Mouse (Mus musculus) retina, embryonic 14.5 days (tissue): Measurements from ENCODE around the gene Gpatch2.

Experiments
- DNase-seq: peaks from one replicate; pipeline ENCODE4 v3.0.0-alpha.2; 2015; ENCODE audit warnings: low spot score

The Gpatch2 gene

DNA sequence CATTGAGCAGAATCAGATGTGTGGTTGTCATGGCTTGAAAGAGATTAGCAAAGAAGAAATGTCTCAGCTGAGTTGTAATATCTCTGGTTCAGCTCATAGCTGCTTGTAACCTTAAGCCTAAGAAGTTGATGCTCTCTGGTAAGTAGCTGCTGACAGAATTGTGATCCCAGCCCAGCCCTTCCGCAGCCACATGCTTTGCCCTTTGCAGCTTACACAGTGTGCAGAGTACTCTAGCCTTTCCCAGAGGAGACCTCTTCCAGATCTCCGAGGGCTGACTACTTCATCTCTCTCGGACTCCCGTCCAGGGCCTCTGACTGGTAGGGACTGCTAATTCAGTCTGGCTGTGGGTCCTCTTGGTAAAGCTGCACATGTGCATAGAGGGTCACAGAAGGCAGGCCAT, 92.0 kb downstream of the Gpatch2 start:
- no peak for DNase-seq

DNA sequence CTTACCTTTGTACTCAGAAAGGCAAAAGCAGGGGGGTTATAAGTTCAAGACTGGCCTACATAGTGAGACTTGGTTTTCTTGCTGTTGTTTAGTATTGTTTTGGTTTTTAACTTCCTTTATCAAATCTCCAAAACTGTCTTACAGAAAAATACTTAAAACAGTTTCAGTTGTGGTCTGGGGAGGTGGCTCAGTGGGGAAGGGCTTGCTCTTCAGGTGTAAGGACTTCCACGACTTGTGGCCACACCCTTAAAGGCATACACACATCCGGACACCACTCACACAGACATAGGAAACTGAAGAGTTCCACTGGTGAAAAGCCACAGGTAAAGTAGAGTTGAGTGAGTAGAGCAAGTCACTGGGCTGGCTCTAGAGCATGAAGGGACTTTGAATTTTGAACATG, 93.2 kb downstream of the Gpatch2 start:
- no peak for DNase-seq

DNA sequence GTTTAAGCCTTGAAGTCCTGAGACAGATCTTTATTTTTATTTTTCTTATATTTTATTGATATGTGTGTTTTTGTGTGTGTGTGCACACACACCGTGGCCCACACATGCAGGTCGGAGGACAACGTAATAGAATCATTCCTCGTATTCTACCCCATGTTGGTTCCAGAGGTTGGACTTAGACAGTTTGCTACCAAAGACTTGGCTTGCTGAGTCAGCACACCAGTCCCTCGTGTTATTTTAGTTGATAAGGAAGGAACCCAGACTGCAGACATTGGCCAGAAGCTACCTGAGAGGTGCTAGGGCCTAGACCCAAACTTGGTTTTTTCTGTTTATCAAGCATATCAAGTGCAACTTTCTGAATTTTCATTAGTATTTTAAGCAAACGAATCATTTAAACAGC, 95.8 kb downstream of the Gpatch2 start:
- no peak for DNase-seq

- DNase-seq = no peak
These were observed 98.0 kb downstream of the Gpatch2 start for GRCm38 (mm10) chr1:187313323-187313722.

DNA sequence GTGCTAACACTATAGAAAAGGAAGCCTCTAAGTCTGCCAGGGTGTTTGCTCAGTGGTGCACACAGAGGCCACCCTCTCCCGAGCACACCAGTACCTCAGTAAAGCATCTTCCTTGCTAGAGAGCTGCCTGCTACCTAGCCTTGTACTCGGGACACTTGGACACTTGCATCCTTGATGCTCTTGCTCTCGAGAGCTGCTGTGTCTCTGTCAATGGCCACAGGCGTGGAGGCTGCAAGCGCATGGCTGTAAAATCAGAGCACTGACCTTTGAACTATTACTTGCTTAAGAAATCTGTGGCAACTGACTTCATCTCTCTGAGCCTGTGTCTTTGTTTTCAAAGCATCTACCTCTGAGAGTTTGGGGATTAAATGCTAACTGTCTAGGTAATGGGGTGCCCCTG, 98.5 kb downstream of the Gpatch2 start:
- DNase-seq = no peak

GRCm38 (mm10) chr1:187314516-187314915, 99.2 kb downstream of the Gpatch2 start:
- no peak for DNase-seq

GRCm38 (mm10) chr1:187315821-187316220, 100.5 kb downstream of the Gpatch2 start:
- DNase-seq = no peak

- DNase-seq = no peak
These were observed 101.2 kb downstream of the Gpatch2 start for GRCm38 (mm10) chr1:187316555-187316954.

GRCm38 (mm10) chr1:187321814-187322213, 106.5 kb downstream of the Gpatch2 start:
- DNase-seq = no peak

DNA sequence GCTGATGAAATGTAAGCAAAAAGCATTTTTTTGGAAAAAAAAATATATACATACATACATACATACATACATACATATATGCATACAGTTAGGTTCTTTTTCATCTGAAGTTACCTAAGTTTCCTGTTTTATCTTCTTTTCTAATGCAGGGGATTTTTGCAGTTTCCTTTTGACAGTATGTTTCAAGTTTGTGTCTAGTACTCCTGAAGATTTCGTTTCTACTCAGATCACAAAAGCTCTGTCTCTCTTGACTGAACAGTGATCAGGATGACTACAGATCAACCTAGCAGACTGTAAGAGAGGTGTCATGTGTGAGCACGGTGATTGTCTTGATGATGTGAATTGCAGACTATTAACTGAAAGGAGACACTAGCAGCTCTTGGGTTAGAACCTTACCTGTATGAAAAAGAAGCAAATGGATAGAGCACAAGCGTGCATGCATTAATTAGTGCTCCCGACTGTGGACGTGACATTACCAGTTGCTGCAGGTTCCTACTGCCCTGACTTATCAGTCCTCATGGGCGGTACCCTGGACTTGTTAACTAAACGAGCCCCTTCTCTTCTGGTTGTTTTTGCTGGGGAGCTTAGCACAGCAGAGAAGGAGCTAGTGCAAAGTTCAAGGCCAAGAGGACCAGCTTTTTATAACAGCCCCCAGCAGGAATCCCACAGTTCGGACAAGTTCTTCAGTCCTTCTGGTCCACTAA, 107.3 kb downstream of the Gpatch2 start:
- no peak for DNase-seq

DNA sequence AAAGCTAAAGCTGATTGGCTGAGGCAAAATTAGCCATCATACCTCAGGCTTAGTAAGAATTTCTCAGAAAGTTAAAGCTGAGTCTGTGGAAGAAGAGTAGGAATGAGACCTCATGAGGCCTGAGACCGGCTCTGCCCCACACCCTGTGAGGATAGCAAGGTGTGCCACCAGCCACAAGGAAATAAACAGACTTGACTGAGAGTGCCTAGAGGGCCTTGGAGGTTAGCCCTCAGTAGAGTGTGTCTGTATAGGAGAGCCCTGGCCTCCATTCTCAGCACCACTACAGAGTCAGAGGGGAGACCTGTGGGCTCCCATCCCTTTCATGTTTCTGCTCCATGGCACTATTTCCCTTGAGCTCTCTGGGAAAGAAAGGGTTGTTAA, 107.9 kb downstream of the Gpatch2 start:
- DNase-seq = no peak

GRCm38 (mm10) chr1:187342551-187342950, 127.2 kb downstream of the Gpatch2 start:
- no peak for DNase-seq

DNA sequence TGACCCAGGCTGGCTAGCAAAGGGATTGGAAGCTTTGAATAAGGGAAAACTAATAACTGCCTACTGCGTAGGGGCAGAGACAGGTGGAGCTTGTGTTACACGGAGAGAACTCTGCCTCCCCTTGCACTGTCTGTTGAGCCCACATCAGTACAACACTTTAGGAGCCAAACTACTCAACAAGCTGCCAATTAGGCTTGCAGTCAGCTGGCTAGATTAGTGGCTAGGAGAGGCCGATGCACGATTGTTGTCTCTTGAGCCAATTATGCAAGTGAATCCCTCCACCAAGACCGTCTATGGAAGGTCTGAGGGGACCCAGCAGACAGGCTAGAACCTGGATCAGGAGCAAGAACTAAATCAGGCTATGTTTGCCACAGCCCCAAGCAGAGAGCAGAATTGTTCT, 129.8 kb downstream of the Gpatch2 start:
- peak; percentile 31 for DNase-seq

DNA sequence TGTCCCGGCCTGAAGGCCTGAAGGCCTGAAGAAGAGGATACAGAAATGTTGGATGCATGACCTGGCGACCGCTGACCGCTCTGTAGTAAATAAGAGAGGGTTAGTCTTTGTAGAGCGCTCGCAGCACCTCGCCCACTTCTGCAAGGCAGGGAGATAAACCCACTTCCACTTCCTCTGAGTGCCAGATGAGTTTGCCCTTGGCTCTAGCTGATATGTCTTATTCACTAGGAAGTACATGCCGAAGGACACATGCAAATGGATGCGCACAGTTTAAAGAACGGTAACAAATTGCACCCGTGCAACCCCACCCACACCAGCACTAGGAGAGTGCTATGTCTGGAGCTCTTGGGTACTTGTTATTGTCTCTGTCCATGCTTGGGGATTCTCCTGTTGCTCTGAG, 131.6 kb downstream of the Gpatch2 start:
- no peak for DNase-seq

DNA sequence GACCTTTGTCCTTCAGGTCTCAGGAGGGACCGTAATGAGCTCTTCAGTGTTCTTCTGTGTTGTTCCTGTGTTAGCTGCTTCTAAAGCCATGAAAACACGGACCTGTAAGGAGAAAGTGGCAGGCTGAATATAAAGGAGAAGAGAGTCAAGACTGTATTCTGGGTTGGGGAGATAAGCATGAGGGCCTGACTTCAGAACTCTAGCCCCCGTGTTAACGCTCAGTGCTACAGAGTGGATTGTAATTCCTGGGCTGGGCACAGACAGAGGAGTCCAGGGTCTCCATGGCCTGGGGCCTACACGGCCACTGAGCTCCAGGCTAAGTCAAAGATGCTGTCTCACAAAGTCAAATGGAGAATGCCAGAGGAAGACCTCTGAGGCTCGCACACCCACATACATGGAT, 132.3 kb downstream of the Gpatch2 start:
- no peak for DNase-seq

GRCm38 (mm10) chr1:187348053-187348820, 132.9 kb downstream of the Gpatch2 start:
- DNase-seq = no peak

DNA sequence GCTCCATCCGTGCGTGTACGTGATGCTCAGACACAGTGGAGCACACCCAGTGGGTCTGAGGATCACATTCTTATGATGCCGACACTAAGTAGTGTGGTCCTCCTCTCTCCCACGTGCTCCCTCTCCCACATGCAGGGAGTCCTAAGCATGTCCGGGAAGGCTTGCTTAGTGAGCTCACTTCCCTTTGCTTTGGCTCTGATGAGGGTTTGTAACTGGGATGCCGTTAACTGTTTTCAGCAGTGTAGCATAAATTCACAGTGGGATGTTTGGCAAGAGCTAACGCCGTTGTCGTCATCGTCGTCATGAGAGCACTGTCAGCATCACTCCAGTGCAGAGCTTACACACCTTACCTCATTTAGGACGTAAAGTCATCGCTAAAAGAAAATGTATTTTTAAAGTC, 133.6 kb downstream of the Gpatch2 start:
- no peak for DNase-seq

DNA sequence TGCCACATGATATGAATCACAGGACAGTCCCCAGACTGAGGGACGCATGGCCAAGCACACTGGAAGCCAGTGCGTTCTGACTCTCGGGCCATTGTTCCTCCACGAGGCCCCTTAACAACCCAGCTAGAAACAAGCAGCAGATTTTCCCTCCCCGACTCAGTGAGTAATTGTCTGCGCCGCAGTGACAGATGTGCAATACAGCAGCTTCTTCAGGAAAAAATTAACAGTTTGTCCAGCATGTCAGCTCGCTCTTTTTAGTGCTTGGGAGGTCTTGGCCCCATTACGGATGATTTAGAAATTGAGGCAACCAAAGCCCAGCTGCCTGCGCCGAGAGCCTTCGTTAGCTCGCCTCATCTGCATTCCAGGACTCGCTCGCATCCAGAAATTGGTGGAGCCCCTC, 140.9 kb downstream of the Gpatch2 start:
- DNase-seq = peak; percentile 86

GRCm38 (mm10) chr1:187356904-187357303, 141.6 kb downstream of the Gpatch2 start:
- DNase-seq = no peak

GRCm38 (mm10) chr1:187360240-187360639, 144.9 kb downstream of the Gpatch2 start:
- DNase-seq = no peak

- DNase-seq = no peak
These were observed 147.2 kb downstream of the Gpatch2 start for GRCm38 (mm10) chr1:187362536-187362935.

- no peak for DNase-seq
These were observed 150.1 kb downstream of the Gpatch2 start for GRCm38 (mm10) chr1:187365424-187365823.

- DNase-seq = no peak
These were observed 151.5 kb downstream of the Gpatch2 start for GRCm38 (mm10) chr1:187366806-187367205.

DNA sequence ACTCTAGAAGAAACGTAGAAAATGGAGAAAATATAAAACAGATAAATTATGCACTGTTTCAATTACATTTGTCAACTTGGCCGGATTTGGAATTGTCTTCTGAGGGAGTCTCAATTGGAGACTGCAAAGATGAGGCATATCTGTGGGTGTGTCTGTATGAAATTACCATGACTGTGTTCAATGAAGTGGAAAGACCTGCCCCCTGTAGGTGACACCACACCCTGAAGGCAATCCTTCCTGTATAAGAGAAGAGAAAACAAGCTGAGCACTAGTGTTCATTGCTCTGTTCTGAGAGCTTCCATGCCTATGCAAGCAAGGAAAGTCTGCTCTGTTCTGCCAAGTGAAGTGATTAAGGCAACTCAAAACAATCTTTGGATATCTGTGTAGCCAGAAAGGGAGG, 153.7 kb downstream of the Gpatch2 start:
- DNase-seq = no peak
